Mouse (Mus musculus) telencephalon, adult 2 months (tissue): Measurements from ENCODE around the gene Eno2.
"Not testable (repeated sequence)": the region's sequence is repeated elsewhere in the genome, so short reads cannot be mapped to it uniquely, and the experiment has no call there.

Experiments
- DNase-seq: peaks from one replicate; pipeline ENCODE4 v3.0.0-alpha.2; 2011; ENCODE audit warnings: low read depth, low spot score

Gene Eno2

GRCm38 (mm10) chr6:124805341-124806321, 36.2 kb upstream of the Eno2 start:
- peak; percentile 97 for DNase-seq

- no peak for DNase-seq
Measured at GRCm38 (mm10) chr6:124804341-124804740, 34.9 kb upstream of the Eno2 start.

GRCm38 (mm10) chr6:124803691-124804090, 34.2 kb upstream of the Eno2 start:
- not testable (repeated sequence) for DNase-seq

GRCm38 (mm10) chr6:124803061-124803460, 33.6 kb upstream of the Eno2 start:
- no peak for DNase-seq

GRCm38 (mm10) chr6:124802400-124802799, 32.9 kb upstream of the Eno2 start:
- not testable (repeated sequence) for DNase-seq

- DNase-seq, result no peak
Measured at GRCm38 (mm10) chr6:124796200-124796599, 26.7 kb upstream of the Eno2 start.

- no peak for DNase-seq
Measured at GRCm38 (mm10) chr6:124795781-124796180, 26.3 kb upstream of the Eno2 start.

- DNase-seq, result no peak
Measured at GRCm38 (mm10) chr6:124791911-124792310, 22.4 kb upstream of the Eno2 start.

GRCm38 (mm10) chr6:124790121-124790520, 20.6 kb upstream of the Eno2 start:
- no peak for DNase-seq

GRCm38 (mm10) chr6:124789519-124789918, 20.0 kb upstream of the Eno2 start:
- DNase-seq, result no peak

GRCm38 (mm10) chr6:124787722-124788121, 18.2 kb upstream of the Eno2 start:
- no peak for DNase-seq

GRCm38 (mm10) chr6:124786756-124787420, 17.4 kb upstream of the Eno2 start:
- DNase-seq, result no peak

- DNase-seq, result no peak
Measured at GRCm38 (mm10) chr6:124782436-124782835, 13.0 kb upstream of the Eno2 start.

GRCm38 (mm10) chr6:124780917-124781316, 11.4 kb upstream of the Eno2 start:
- DNase-seq, result no peak

- DNase-seq, result no peak
Measured at GRCm38 (mm10) chr6:124779984-124780416, 10.5 kb upstream of the Eno2 start.

- no peak for DNase-seq
Measured at GRCm38 (mm10) chr6:124779222-124779983, 9.9 kb upstream of the Eno2 start, which contains the start of gene Lrrc23. TSS of gene Lrrc23 (minus strand) at chr6:124779727.

- DNase-seq, result no peak
Measured at GRCm38 (mm10) chr6:124770511-124770910, 1.0 kb upstream of the Eno2 start.

GRCm38 (mm10) chr6:124770013-124770412, 540 bp upstream of the Eno2 start:
- DNase-seq, result no peak

- DNase-seq, result no peak
Measured at GRCm38 (mm10) chr6:124768704-124769044, 799 bp downstream of the Eno2 start.

- no peak for DNase-seq
Measured at GRCm38 (mm10) chr6:124767920-124768703, 1.4 kb downstream of the Eno2 start.

- no peak for DNase-seq
Measured at GRCm38 (mm10) chr6:124767536-124767919, 1.9 kb downstream of the Eno2 start.
